Mouse (Mus musculus): ENCODE measurements around the gene Tpd52l2. TPM values are rescaled to one million over a fixed set of nuclear protein-coding genes. Genes with fewer than 3 reads are reported as not detected.
A peak's percentile ranks its signal among the peaks of the same experiment; 100 is the strongest.
"Not testable (repeated sequence)": the region's sequence is repeated elsewhere in the genome, so short reads cannot be mapped to it uniquely, and the experiment has no call there.

Tpd52l2 gene
- total RNA-seq, 2 experiments from 2014 or later = 58.7 to 59.4 TPM

- no peak for DNase-seq
Observed at GRCm38 (mm10) chr2:181484456-181485233, 12.3 kb upstream of the Tpd52l2 start.

DNA sequence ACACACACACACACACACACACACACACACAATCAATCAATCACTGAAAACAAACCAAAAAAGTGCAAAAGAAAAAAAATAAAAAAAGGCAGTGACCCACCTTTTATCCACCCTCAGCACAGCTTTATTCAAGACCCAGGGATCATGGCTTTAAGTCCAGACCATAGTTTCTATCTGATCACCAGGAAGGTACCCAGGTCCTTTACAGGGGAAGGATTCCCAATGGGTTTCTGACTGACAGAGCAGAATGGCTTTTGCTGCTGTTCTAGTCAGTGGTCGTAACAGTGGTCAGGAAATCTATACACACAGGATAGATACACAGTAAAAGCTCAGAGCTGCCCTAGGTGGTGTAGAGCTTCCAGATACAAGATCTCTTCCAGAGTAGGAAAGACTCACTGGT lies 11.2 kb upstream of the Tpd52l2 start:
- DNase-seq = no peak
- intact Hi-C loops (cut with DNase I; ENCODE audit: low total_unique reads) = no loop called here

More at GRCm38 (mm10) chr2:181484456-181485233, 12.3 kb upstream of the Tpd52l2 start:
- intact Hi-C loops (cut with DNase I; ENCODE audit: low total_unique reads) = no loop called here

DNA sequence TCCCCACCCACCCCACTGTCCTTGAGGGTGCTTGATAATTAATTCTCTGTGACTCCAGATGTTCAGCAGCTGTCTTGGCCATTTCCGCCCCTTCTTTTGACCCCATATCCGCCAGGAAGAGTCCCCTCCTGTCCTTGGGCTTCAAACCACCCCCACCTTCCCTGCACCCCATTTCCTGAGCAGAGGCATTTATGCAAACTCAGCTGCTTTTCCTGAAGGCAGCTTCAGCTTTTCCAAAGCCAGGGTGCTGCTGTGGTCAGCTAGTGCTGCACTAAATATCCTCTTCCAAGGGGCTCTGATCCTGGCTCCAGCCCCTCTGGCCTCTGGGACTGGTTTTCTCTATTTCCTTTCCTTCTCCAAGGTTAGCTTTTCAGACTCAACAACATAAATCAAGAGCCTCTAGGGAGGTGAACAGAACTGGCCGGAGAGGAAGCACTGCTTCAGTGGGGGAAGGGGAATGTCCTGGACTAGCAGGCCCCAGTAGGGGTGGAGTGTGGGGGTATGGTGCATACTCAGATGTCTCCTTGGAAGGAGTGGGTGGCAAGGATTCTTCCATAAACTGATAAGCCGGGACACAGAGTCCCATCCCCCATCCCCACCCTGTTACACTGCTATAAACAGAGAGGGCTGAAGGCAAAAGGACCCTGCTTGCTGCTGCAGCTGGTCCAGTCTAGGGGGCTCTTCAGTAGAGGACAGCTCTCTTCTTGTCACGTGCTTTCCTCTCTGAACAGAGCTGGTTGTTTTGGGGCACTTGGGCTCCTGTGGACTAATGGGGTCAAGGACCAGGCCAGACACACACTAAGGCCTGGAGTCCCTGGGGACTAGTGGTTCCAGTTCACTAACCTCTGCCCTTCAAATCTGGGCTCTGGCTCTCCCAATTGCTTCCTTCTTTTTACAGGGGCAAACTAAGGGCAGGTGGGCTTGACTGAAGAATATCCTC lies 9.3 kb upstream of the Tpd52l2 start:
- peak; percentile 49 for DNase-seq
- intact Hi-C loops (cut with DNase I; ENCODE audit: low total_unique reads) = no loop called here

DNA sequence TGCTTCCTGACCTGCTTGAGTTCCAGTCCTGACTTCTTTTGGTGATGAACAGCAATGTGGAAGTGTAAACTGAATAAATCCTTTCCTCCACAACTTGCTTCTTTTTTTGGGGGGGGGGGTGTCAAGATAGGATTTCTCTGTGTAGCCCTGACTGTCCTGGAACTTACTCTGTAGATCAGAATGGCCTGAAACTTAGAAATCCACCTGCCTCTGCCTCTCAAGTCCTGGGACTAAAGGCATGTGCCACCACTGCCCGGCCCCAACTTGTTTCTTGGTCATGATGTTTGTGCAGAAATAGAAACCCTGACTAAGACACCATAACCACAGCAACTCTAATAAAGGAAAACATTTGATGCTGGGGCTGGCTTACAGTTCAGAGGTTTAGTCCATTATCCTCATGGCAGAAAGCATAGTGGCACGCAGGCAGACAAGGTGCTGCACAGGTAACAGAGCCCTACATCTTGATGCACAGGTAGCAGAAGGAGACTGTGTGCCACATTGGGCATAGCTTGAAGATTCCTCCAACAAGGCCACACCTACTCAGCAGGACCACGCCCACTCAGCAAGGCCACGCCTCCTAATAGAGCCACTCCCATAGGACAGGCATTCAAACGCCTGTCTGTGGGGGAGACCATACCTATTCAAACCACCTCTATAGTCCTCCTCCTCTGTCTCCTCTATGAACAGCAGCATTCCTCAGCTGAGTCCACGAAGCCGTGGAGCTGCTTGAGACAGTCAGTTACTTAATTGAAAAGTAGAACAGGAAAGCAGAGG lies 5.3 kb upstream of the Tpd52l2 start:
- intact Hi-C loops (cut with DNase I; ENCODE audit: low total_unique reads) = loop anchor here (5.0 kb wide), 1 partner anchor 84 kb away; no protein-coding TSS in a partner anchor
- no peak for DNase-seq

GRCm38 (mm10) chr2:181492206-181492605 lies 4.7 kb upstream of the Tpd52l2 start:
- intact Hi-C loops (cut with DNase I; ENCODE audit: low total_unique reads) = loop anchor here (5.0 kb wide), 1 partner anchor 85 kb away; no protein-coding TSS in a partner anchor
- no peak for DNase-seq

GRCm38 (mm10) chr2:181493156-181493927 lies 3.6 kb upstream of the Tpd52l2 start, which contains the start of gene Abhd16b:
Gene Abhd16b (plus strand): TSS chr2:181493206.
- DNase-seq = no peak
- intact Hi-C loops (cut with DNase I; ENCODE audit: low total_unique reads) = loop anchor here (5.0 kb wide), 1 partner anchor 86 kb away; no protein-coding TSS in a partner anchor

DNA sequence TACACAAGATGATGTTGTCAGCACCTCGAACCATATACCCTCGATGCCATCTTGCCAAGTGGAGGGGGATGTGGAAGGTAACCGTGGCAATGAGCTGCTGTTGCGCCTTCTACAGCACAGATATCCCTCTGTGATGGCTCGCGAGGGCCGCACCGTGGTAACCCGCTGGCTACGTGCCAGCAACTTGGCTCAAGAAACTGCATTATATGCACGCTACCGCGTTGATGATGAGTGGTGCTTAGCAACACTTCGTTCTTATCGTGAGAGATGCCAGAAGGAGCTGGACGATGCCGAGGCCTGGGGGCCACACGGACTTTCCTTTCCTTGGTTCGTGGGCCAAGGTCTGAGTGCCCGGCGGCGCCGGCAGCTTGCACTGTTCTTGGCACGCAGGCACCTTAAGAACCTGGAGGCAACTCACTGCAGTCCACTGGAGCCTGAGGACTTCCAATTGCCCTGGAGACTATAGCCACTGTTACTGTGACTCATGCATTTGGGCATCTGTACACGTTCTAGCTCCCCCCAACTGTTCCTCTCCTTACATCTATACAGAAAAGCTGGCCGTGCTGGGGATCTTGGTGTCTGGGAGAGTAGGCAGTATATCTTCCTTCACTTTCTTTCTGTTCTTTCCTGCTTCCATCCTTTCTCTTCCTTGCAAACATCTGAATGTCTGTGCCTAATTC lies 2.5 kb upstream of the Tpd52l2 start:
- intact Hi-C loops (cut with DNase I; ENCODE audit: low total_unique reads) = loop anchor here (5.0 kb wide), 1 partner anchor 87 kb away; no protein-coding TSS in a partner anchor
- DNase-seq = no peak

GRCm38 (mm10) chr2:181495845-181496244 lies 1.1 kb upstream of the Tpd52l2 start:
- DNase-seq; intact Hi-C loops (cut with DNase I; ENCODE audit: low total_unique reads): not testable (repeated sequence)

- DNase-seq = peak; percentile 71
- intact Hi-C loops (cut with DNase I; ENCODE audit: low total_unique reads) = no loop called here
Observed at GRCm38 (mm10) chr2:181496281-181496680, 661 bp upstream of the Tpd52l2 start.

DNA sequence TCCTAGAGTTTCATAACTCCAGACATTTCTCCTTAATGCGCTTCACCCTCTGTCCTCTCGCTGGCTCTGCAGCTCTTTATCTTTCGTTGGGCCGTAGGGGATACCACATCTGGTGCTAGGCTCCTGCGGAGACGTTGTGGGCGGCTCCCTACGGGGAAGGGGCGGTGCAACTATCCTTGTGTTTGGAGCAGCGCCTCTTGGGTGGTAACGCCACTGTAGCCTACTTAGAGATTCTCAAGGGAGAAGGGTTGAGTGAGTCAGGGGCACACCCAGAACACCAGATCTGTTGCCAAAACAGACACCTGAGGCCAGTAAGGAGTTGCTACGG lies 570 bp downstream of the Tpd52l2 start:
- DNase-seq = peak; percentile 68
- intact Hi-C loops (cut with DNase I; ENCODE audit: low total_unique reads) = no loop called here

DNA sequence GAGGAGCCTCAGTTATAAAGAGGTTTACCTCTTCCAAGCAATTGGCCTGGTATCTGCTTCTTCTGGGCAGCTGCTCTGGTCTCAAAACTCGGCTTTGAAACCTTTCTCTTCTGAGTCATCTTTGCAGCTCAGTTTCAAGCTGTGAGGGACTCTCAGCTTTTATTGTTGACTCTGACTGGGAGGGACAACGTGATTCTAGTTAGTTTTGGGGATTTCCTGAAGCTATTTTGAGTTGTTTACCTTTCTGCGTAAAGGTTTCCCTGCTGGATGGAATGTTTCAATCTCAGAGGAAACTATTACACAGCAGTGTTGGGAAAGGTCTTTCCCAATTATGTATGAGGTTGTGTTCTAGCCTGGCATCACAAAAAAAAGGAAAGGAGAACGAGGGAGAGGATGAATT lies 1.7 kb downstream of the Tpd52l2 start:
- intact Hi-C loops (cut with DNase I; ENCODE audit: low total_unique reads) = no loop called here
- no peak for DNase-seq

DNA sequence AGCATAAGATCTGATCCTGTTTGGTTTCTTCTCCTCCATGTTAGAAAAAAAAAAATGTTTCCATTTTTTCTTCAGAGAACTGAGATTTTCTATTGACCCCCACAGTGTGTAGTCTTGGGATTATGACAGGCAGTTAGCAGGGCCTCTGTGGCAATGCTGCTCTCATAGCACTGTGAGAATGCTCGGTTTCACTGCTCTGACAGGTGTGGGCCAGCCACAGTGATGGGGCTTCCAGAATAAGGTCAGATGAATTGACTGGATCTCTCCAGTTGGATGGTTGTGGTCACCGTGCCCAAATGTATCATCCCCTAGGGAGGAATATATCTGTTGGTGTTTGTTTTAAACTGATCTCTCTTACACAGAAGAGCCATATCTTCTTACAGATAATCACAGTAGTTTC lies 12.2 kb downstream of the Tpd52l2 start:
- DNase-seq = no peak
- intact Hi-C loops (cut with DNase I; ENCODE audit: low total_unique reads) = no loop called here

- intact Hi-C loops (cut with DNase I; ENCODE audit: low total_unique reads) = loop anchor here (5.0 kb wide), 1 partner anchor 61 kb away; no protein-coding TSS in a partner anchor
- no peak for DNase-seq
Observed at GRCm38 (mm10) chr2:181511231-181511630, 14.3 kb downstream of the Tpd52l2 start.

- no peak for DNase-seq
- intact Hi-C loops (cut with DNase I; ENCODE audit: low total_unique reads) = no loop called here
Observed at GRCm38 (mm10) chr2:181519201-181519600, 22.3 kb downstream of the Tpd52l2 start.

DNA sequence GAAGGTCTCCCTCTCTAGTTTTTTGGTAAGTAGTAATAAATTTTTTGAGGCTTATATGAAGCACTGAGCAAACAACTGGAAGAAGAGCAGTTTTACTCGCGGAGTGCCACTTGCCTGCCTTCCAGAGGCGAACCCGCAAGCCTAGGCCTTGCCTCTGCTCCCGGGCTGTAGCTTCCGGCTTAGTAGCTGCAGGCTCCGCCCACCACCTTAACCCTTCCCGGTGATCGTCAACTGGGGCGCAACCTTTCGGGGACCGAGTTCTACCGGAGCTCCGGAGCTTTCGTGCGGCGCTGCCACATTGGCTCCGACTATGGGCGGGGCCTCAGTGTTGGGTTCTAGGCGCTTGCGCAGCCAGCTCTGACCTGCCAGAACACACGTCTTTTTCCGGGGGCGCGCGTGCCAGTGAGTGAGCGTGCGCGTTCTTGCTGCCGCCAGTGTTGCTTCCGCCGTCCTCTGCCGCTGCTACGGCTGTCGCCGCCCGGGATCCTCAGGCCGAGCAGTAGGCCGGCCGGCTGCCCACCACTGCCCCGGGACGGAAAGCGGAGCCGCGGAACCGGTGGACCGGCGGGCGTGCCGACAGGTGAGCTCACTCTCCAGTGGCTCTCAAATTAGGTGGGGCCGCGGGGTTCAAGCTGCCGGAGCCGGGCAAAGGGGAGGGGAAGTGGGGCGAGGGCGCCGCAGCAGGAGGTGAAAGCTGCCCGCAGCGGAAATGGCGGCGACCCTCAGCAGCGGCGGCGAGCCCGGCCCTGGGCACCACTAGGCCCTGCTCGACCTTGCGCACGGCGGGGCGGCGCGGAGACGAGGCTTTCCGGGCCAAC lies 23.4 kb downstream of the Tpd52l2 start, which contains the start of gene Dnajc5:
Gene Dnajc5 (plus strand): TSS at position 368 of the 818 bp plus-strand sequence.
- peak; percentile 98 for DNase-seq
- intact Hi-C loops (cut with DNase I; ENCODE audit: low total_unique reads) = no loop called here

DNA sequence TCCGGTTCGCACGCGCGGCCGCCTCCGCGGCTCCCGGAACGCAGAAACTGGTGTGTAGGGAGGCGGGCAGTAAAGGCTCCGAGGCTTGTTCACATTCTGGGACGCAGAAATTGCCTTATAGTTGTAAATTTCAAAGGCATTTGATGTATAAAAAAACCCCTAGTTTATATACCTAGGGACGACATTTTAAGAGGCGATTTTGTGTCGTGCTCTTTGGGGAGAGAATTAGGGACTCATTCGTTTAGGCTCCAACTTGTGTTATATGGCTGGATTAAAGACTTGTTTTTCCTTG lies 23.9 kb downstream of the Tpd52l2 start:
- DNase-seq = no peak
- intact Hi-C loops (cut with DNase I; ENCODE audit: low total_unique reads) = no loop called here

- intact Hi-C loops (cut with DNase I; ENCODE audit: low total_unique reads) = no loop called here
- no peak for DNase-seq
Observed at GRCm38 (mm10) chr2:181521491-181521890, 24.5 kb downstream of the Tpd52l2 start.
